Mouse (Mus musculus) hindbrain, embryonic 14.5 days (tissue): ENCODE data around the gene Hipk4. TPM values are rescaled to one million over a fixed set of nuclear protein-coding genes. Genes with fewer than 3 reads are reported as not detected.

ENCODE experiments used
- polyA plus RNA-seq: library from polyadenylated mRNA; unstranded; fragments of >200 nt; fragmentation: Nextera tagmentation; extraction: Ambion mirVana; gene quantifications from 2 replicates; pipeline ENCODE4 v1.2.1, GENCODE M21; 2014

The Hipk4 gene
- polyA plus RNA-seq, 1 experiment from 2014 or later = 1.2 TPM

Other genes with a start within 250 kb of the Hipk4 start
- 10.4 TPM in 2 replicates for gene Ltbp4, start 185.6 kb upstream of the Hipk4 start, polyA plus RNA-seq
- 30.6 and 34.6 TPM in 2 replicates for gene Shkbp1, start 167.2 kb upstream of the Hipk4 start, polyA plus RNA-seq
- not detected in 2 replicates for gene Gm20479, start 165.8 kb upstream of the Hipk4 start, polyA plus RNA-seq
- gene Sptbn4, start 75.6 kb upstream of the Hipk4 start, polyA plus RNA-seq = 4.0 and 4.2 TPM in 2 replicates
- gene Blvrb, start 75.3 kb upstream of the Hipk4 start, polyA plus RNA-seq = 17.7 and 25.4 TPM in 2 replicates
- gene Sertad3, start 49.5 kb upstream of the Hipk4 start, polyA plus RNA-seq = 8.4 and 9.3 TPM in 2 replicates
- gene Sertad1, start 36.4 kb upstream of the Hipk4 start, polyA plus RNA-seq = 7.9 and 8.9 TPM in 2 replicates
- 0.50 and 0.93 TPM in 2 replicates for gene Prx, start 23.9 kb upstream of the Hipk4 start, polyA plus RNA-seq
- 156 and 193 TPM in 2 replicates for gene Pld3, start 30.0 kb downstream of the Hipk4 start, polyA plus RNA-seq
- gene 2310022A10Rik, start 30.0 kb downstream of the Hipk4 start, polyA plus RNA-seq = 25.1 and 26.4 TPM in 2 replicates
- 51.1 and 62.7 TPM in 2 replicates for gene Akt2, start 68.3 kb downstream of the Hipk4 start, polyA plus RNA-seq
- gene Ttc9b, start 130.6 kb downstream of the Hipk4 start, polyA plus RNA-seq = 98.6 and 100 TPM in 2 replicates
- gene Map3k10, start 151.3 kb downstream of the Hipk4 start, polyA plus RNA-seq = 23.5 and 27.2 TPM in 2 replicates
- 11.8 and 12.5 TPM in 2 replicates for gene Zfp607b, start 166.1 kb downstream of the Hipk4 start, polyA plus RNA-seq
- 92.5 and 99.3 TPM in 2 replicates for gene Zfp60, start 208.1 kb downstream of the Hipk4 start, polyA plus RNA-seq